Mouse (Mus musculus): ENCODE results near the gene Dmrt2.

Dmrt2 gene

GRCm38 (mm10) chr19:25675866-25676440 is 3.7 kb downstream of the Dmrt2 start:
- DNase-seq (ENCODE audit: low read depth, low spot score): no peak

DNA sequence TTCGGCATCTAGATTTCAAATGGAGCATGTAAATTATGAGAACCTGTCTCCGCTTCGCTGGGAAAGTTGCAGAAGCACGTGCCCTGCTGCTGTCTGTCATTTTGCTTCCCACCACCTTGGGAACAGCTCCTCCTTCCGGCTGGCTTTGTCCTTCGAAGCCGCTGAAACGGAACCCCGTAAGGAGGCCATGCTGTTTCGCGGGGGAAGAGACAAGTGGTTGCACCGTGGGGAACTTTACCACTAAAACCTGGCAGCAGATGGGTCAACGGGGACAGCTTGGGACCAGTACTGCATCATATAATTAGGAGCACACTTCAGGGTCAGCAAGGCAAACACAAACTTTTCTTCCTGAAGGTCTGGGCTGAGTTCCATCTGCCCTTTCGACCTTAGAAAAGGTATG is 26.6 kb downstream of the Dmrt2 start:
- DNase-seq (ENCODE audit: low read depth, low spot score): no peak

DNA sequence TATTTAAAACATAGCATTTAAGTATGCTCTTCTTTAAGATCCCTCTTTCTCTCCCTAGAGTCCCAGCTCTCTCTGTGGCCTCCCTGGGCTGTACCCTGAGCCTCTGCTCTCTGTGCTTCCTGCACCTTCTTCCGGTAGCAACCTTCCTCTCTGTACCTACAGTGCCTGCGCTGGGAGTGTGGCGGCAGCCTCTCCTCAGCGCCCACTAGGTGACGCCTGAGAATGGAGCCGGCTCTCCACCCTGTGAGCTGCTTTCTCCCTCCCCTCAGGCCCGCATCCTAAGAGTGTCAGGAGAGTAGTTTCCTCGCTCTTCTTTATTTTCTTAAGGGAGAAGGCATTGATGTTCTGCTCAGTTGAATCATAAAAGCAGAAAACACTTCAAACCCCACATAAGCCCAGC is 41.2 kb downstream of the Dmrt2 start:
- DNase-seq (ENCODE audit: low read depth, low spot score): no peak

DNA sequence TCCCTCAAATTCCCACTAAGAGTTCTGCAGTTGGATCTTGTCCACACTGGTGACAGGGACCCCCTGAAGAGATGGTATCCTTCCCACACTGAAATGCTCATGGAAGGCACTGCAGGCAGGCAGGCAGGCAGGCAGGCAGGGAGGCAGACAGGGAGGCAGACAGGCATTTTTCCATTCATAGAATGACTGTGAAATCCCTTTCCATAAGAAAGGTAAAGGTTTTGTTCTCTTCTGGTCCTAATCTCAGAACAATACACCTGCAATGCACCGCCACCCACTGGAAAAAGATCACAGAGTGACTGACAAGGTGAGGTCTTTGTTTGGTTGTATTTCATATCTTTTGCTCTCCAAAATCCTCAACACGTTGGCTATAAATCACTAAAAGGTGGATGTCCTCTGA is 42.7 kb downstream of the Dmrt2 start:
- no peak for DNase-seq (ENCODE audit: low read depth, low spot score)

- DNase-seq (ENCODE audit: low read depth, low spot score): no peak
Observed at GRCm38 (mm10) chr19:25722616-25723015, 50.4 kb downstream of the Dmrt2 start.

Data from retina, adult 2 months (tissue).